10 mouse cellular contexts compared by ENCODE assay signal in genomic region chr5:64580340-64580723, GRCm38 (mm10).
DNase-seq lines count a peak whose midpoint lies in the region; ATAC-seq and TF ChIP-seq lines count a peak whose summit lies in the region.
"Had no signal": no experiment of that assay in that cellular context is flagged by ENCODE, and none has a peak within 500 bp of the region (broad histone marks: within the 10 kb centered on the region; RNA-seq: fewer than 3 reads in every experiment).

No protein-coding gene starts in this region.

- intact Hi-C loops in left cerebral cortex, postnatal 10 days (cut with DNase I) = no loop called here

- H3K9ac ChIP-seq in heart, postnatal 0 days (replicated peaks; ENCODE audit: low read depth, low read length) = peak overlapping the region; percentile 4; the same call in 1 of the 2 replicates
- no peak overlapping the region for H3K9ac ChIP-seq in embryonic facial prominence, embryonic 12.5 days
- peak overlapping the region; percentile 50; the same call in 1 of the 2 replicates for H3K9ac ChIP-seq in liver, embryonic 15.5 days

- WGBS in heart, postnatal 0 days = 69% methylated on average over 3 of the region's 3 CpGs
- 70% methylated on average over 3 of the region's 3 CpGs for WGBS in embryonic facial prominence, embryonic 12.5 days
- WGBS in liver, embryonic 15.5 days (ENCODE audit: insufficient replicate concordance) = 31% methylated on average over 3 of the region's 3 CpGs

- H3K36me3 ChIP-seq in heart, postnatal 0 days (replicated peaks; ENCODE audit: control insufficient read depth, insufficient read depth, low read length) = no peaks in the 10 kb centered on the region
- no peaks in the 10 kb centered on the region for H3K36me3 ChIP-seq in embryonic facial prominence, embryonic 12.5 days
- H3K36me3 ChIP-seq in liver, embryonic 15.5 days (replicated peaks) = no peaks in the 10 kb centered on the region
- H3K36me3 ChIP-seq: G1E had no signal

- H3K27me3 ChIP-seq in heart, postnatal 0 days (ENCODE audit: control insufficient read depth, insufficient read depth, low read length) = no peaks in the 10 kb centered on the region
- H3K27me3 ChIP-seq in embryonic facial prominence, embryonic 12.5 days = no peaks in the 10 kb centered on the region
- H3K27me3 ChIP-seq in liver, embryonic 15.5 days = no peaks in the 10 kb centered on the region

- no peak for TF ChIP-seq EP300 in heart, postnatal 0 days (IDR thresholded peaks at IDR 0.05; ENCODE audit: low read depth)

- DNase-seq in heart, postnatal 0 days (ENCODE audit: low spot score) = no peak
- no peak for DNase-seq in heart, adult 11 months
- peak; percentile 63 to 69 for DNase-seq in kidney, adult 8-10 months
- no peak for DNase-seq in cerebellum, postnatal 10 days
- no peak for DNase-seq in left cerebral cortex, postnatal 10 days (ENCODE audit: extremely low spot score in 1 of 2, low spot score in 2 of 2)
- no peak for DNase-seq in spleen, adult 12 weeks (ENCODE audit: low spot score)
- DNase-seq: right cerebral cortex, postnatal 25 days had no signal

- peaks cover 16% of the 10 kb centered on the region for H3K4me1 ChIP-seq in heart, postnatal 0 days (ENCODE audit: control insufficient read depth, insufficient read depth)
- peaks cover 15% of the 10 kb centered on the region for H3K4me1 ChIP-seq in embryonic facial prominence, embryonic 12.5 days
- peaks cover 68% of the 10 kb centered on the region for H3K4me1 ChIP-seq in liver, embryonic 15.5 days (replicated peaks)

- TF ChIP-seq CTCF in heart, postnatal 0 days (IDR thresholded peaks at IDR 0.05; ENCODE audit: low read depth) = no peak

- no peaks in the 10 kb centered on the region for H3K9me3 ChIP-seq in heart, postnatal 0 days (replicated peaks; ENCODE audit: control insufficient read depth, low read length)
- H3K9me3 ChIP-seq in embryonic facial prominence, embryonic 12.5 days = no peaks in the 10 kb centered on the region
- H3K9me3 ChIP-seq in liver, embryonic 15.5 days (replicated peaks) = no peaks in the 10 kb centered on the region
- H3K9me3 ChIP-seq: G1E had no signal

- peak overlapping the region; percentile 74 for H3K27ac ChIP-seq in heart, postnatal 0 days (ENCODE audit: low read depth)
- H3K27ac ChIP-seq in embryonic facial prominence, embryonic 12.5 days = peak overlapping the region; percentile 63
- peak overlapping the region; percentile 88 for H3K27ac ChIP-seq in liver, embryonic 15.5 days (replicated peaks)

- H3K4me3 ChIP-seq in heart, postnatal 0 days (ENCODE audit: low read depth, low read length) = no peak overlapping the region
- no peak overlapping the region for H3K4me3 ChIP-seq in embryonic facial prominence, embryonic 12.5 days
- peak overlapping the region; percentile 32; the same call in 1 of the 2 replicates for H3K4me3 ChIP-seq in liver, embryonic 15.5 days (replicated peaks)

- H3K4me2 ChIP-seq in heart, postnatal 0 days (ENCODE audit: low read depth, low read length) = peak overlapping the region; percentile 42
- no peak overlapping the region for H3K4me2 ChIP-seq in embryonic facial prominence, embryonic 12.5 days (replicated peaks)
- peak overlapping the region; percentile 69 for H3K4me2 ChIP-seq in liver, embryonic 15.5 days

- no peak for ATAC-seq in heart, postnatal 0 days (ENCODE audit: insufficient read depth, low read depth)
- ATAC-seq in embryonic facial prominence, embryonic 12.5 days (ENCODE audit: insufficient number of reproducible peaks, insufficient read depth, low FRiP score, low TSS enrichment) = no peak
- ATAC-seq in liver, embryonic 15.5 days (ENCODE audit: insufficient read depth) = no peak

Comparison
In these comparisons a context has a peak if more than half of its experiments do, and no peak if none do; other contexts are left out.
1. DNase-seq: peak in kidney, adult 8-10 months (2 of 2); none in heart, postnatal 0 days (single experiment), heart, adult 11 months (single experiment), cerebellum, postnatal 10 days (0 of 2), left cerebral cortex, postnatal 10 days (0 of 2) and spleen, adult 12 weeks (single experiment).
2. Peak in every context shown above with its lines, with median percentiles within 50 percentile points of each other: H3K27ac ChIP-seq.